Mouse (Mus musculus): Measurements from ENCODE around the gene Trim54.

DNA sequence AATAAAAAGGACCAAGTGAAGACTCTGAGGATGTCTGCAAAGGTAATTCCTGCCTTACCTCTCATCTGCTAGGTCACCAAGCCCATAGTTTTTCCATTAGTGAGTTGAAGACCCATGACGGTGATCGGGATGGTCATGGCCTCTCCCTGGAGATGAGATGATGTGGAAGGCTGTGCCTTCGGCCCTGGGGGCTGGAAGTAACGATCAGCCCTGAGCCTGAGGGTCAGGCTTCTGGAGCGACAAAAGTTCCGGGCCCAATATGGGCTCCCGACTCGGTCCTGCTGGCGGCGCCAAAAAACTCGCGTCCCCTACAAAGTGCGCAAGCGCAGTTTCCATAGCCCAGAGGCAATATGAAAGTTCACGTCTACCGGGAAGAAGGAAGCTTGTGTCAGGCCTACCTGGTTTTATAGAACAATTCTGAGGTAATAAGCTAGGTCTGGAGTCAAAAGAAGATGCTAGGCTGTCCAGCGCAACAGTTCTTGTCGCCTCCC is 8.5 kb upstream of the Trim54 start, which contains the start of gene Slc30a3:
- no peak for TF ChIP-seq CTCF (IDR thresholded peaks at IDR 0.05; ENCODE audit: low read depth, low read length)
- TF ChIP-seq POLR2A (IDR thresholded peaks at IDR 0.05; ENCODE audit: borderline replicate concordance, low read depth, low read length): no peak
